Mouse (Mus musculus) activated CD4-positive, CD25-positive, alpha-beta regulatory T cell, adult 4 months (primary cell): Measurements from ENCODE around the gene Elp5. TPM values are rescaled to one million over a fixed set of nuclear protein-coding genes. Genes with fewer than 3 reads are reported as not detected.
"Not testable (repeated sequence)": the region's sequence is repeated elsewhere in the genome, so short reads cannot be mapped to it uniquely, and the experiment has no call there.

ENCODE experiments used
- ATAC-seq: one replicate; pipeline ENCODE4 v1.8.0; 2017
- polyA plus RNA-seq, 2 experiments: library from polyadenylated mRNA; unstranded; fragments of 100-300 nt; shearing (Covaris generic); gene quantifications; one replicate each; pipeline ENCODE4 v1.2.1; 2017

Elp5 gene
- polyA plus RNA-seq, 2 experiments from 2014 or later: 62.1 to 69.7 TPM

- ATAC-seq: no peak
Measured at GRCm38 (mm10) chr11:69933066-69933465, 49.3 kb downstream of the Elp5 start.

- no peak for ATAC-seq
Measured at GRCm38 (mm10) chr11:69932254-69932653, 50.1 kb downstream of the Elp5 start.

GRCm38 (mm10) chr11:69931769-69932168 lies 50.5 kb downstream of the Elp5 start:
- no peak for ATAC-seq

GRCm38 (mm10) chr11:69930967-69931537 lies 51.3 kb downstream of the Elp5 start:
- ATAC-seq: no peak

- not testable (repeated sequence) for ATAC-seq
Measured at GRCm38 (mm10) chr11:69930176-69930575, 52.1 kb downstream of the Elp5 start.

- ATAC-seq: no peak
Measured at GRCm38 (mm10) chr11:69929712-69930111, 52.6 kb downstream of the Elp5 start.

- no peak for ATAC-seq
Measured at GRCm38 (mm10) chr11:69927501-69927900, 54.8 kb downstream of the Elp5 start.

- ATAC-seq: no peak
Measured at GRCm38 (mm10) chr11:69922796-69923195, 59.5 kb downstream of the Elp5 start.

GRCm38 (mm10) chr11:69922012-69922756 lies 60.1 kb downstream of the Elp5 start:
- no peak for ATAC-seq

- ATAC-seq: peak; percentile 77
Measured at GRCm38 (mm10) chr11:69921114-69922011, 61.0 kb downstream of the Elp5 start, which contains the start of gene Eif5a. Eif5a (minus strand) TSS chr11:69921958.

- no peak for ATAC-seq
Measured at GRCm38 (mm10) chr11:69920266-69921031, 61.9 kb downstream of the Elp5 start.

GRCm38 (mm10) chr11:69919661-69920265 lies 62.6 kb downstream of the Elp5 start:
- peak; percentile 47 for ATAC-seq

- ATAC-seq: no peak
Measured at GRCm38 (mm10) chr11:69919053-69919452, 63.3 kb downstream of the Elp5 start.

Other genes with a start within 250 kb of the Elp5 start
- gene Polr2a, start 223.9 kb downstream of the Elp5 start, polyA plus RNA-seq: 10 to 100 TPM; 24.0 to 28.8 TPM
- gene Slc35g3, start 220.5 kb downstream of the Elp5 start, polyA plus RNA-seq: not detected
- 1 to 10 TPM; 7.8 to 8.1 TPM for gene Zbtb4, start 216.6 kb downstream of the Elp5 start, polyA plus RNA-seq
- 1 to 10 TPM in 1 of 2 experiments, under 1 TPM in 1; 0.66 to 4.1 TPM for gene Chrnb1, start 186.6 kb downstream of the Elp5 start, polyA plus RNA-seq
- gene Fgf11, start 180.7 kb downstream of the Elp5 start, polyA plus RNA-seq: not detected
- gene Tmem102, start 176.9 kb downstream of the Elp5 start, polyA plus RNA-seq: not detected
- under 1 TPM in 1 of 2 experiments, not detected in 1; 0.08 TPM for gene Gm39566, start 167.2 kb downstream of the Elp5 start, polyA plus RNA-seq
- not detected for gene Spem2, start 164.1 kb downstream of the Elp5 start, polyA plus RNA-seq
- not detected for gene Spem1, start 160.3 kb downstream of the Elp5 start, polyA plus RNA-seq
- gene Nlgn2, start 144.7 kb downstream of the Elp5 start, polyA plus RNA-seq: under 1 TPM; 0.59 to 0.66 TPM
- 100 to 1,000 TPM; 127 to 138 TPM for gene Tmem256, start 144.0 kb downstream of the Elp5 start, polyA plus RNA-seq
- gene Plscr3, start 136.1 kb downstream of the Elp5 start, polyA plus RNA-seq: 10 to 100 TPM; 15.4 to 17.5 TPM
- not detected for gene Tnk1, start 123.8 kb downstream of the Elp5 start, polyA plus RNA-seq
- gene Tmem95, start 104.5 kb downstream of the Elp5 start, polyA plus RNA-seq: not detected
- under 1 TPM in 1 of 2 experiments, not detected in 1; 0.56 TPM for gene Kctd11, start 101.1 kb downstream of the Elp5 start, polyA plus RNA-seq
- gene Acap1, start 87.0 kb downstream of the Elp5 start, polyA plus RNA-seq: 100 to 1,000 TPM; 213 to 273 TPM
- gene 2810408A11Rik, start 81.5 kb downstream of the Elp5 start, polyA plus RNA-seq: 1 to 10 TPM; 1.1 to 1.2 TPM
- gene Neurl4, start 81.4 kb downstream of the Elp5 start, polyA plus RNA-seq: 1 to 10 TPM; 7.9 to 8.0 TPM
- 100 to 1,000 TPM in 1 of 2 experiments, 10 to 100 TPM in 1; 90.7 to 106 TPM for gene Gps2, start 68.6 kb downstream of the Elp5 start, polyA plus RNA-seq
- gene Eif5a, start 60.6 kb downstream of the Elp5 start, polyA plus RNA-seq: 1,000 to 10,000 TPM; 1,092 to 1,351 TPM
- gene Ybx2, start 46.7 kb downstream of the Elp5 start, polyA plus RNA-seq: not detected
- not detected for gene Slc2a4, start 34.3 kb downstream of the Elp5 start, polyA plus RNA-seq
- not detected for gene Cldn7, start 17.7 kb downstream of the Elp5 start, polyA plus RNA-seq
- gene Ctdnep1, start 1.4 kb downstream of the Elp5 start, polyA plus RNA-seq: 10 to 100 TPM; 21.4 to 24.8 TPM
- gene Gabarap, start 8.6 kb upstream of the Elp5 start, polyA plus RNA-seq: 100 to 1,000 TPM; 343 to 373 TPM
- gene Phf23, start 13.3 kb upstream of the Elp5 start, polyA plus RNA-seq: 10 to 100 TPM; 32.1 to 44.9 TPM
- gene Dvl2, start 18.1 kb upstream of the Elp5 start, polyA plus RNA-seq: 1 to 10 TPM; 2.7 to 3.9 TPM
- gene Acadvl, start 32.9 kb upstream of the Elp5 start, polyA plus RNA-seq: 100 to 1,000 TPM; 107 to 139 TPM
- gene Dlg4, start 34.4 kb upstream of the Elp5 start, polyA plus RNA-seq: 10 to 100 TPM in 1 of 2 experiments, 1 to 10 TPM in 1; 9.7 to 11.6 TPM
- gene Asgr1, start 71.6 kb upstream of the Elp5 start, polyA plus RNA-seq: not detected
- gene Asgr2, start 110.1 kb upstream of the Elp5 start, polyA plus RNA-seq: not detected
- gene Mgl2, start 147.8 kb upstream of the Elp5 start, polyA plus RNA-seq: under 1 TPM in 1 of 2 experiments, not detected in 1; 0.21 TPM
- gene Clec10a, start 173.7 kb upstream of the Elp5 start, polyA plus RNA-seq: not detected
- gene Slc16a11, start 230.2 kb upstream of the Elp5 start, polyA plus RNA-seq: not detected
- 1 to 10 TPM; 2.6 to 4.1 TPM for gene Slc16a13, start 238.5 kb upstream of the Elp5 start, polyA plus RNA-seq
- under 1 TPM; 0.23 to 0.36 TPM for gene Bcl6b, start 247.3 kb upstream of the Elp5 start, polyA plus RNA-seq